Mouse (Mus musculus) bone marrow, adult 2 months (tissue): Measurements from ENCODE around the gene Rps19bp1.

ENCODE experiments used
- CTCF ChIP-seq: fragments of 200-500 bp; IDR thresholded peaks from 2 replicates; pipeline ENCODE4 v1.5.1; 2011; ENCODE audit warnings: low read length, control low read depth; ENCODE audit not compliant: control insufficient read depth, insufficient read depth
- POLR2A ChIP-seq: fragments of 200-500 bp; IDR thresholded peaks from 2 replicates; pipeline ENCODE4 v1.6.1; 2011; ENCODE audit warnings: low read depth, mild to moderate bottlenecking, control low read depth, low read length, borderline replicate concordance; ENCODE audit not compliant: control insufficient read depth

- TF ChIP-seq POLR2A (no peak), CTCF (no peak)
Measured at GRCm38 (mm10) chr15:80233053-80233452, 31.1 kb downstream of the Rps19bp1 start.
